Mouse (Mus musculus): ENCODE results near the gene Fbxo31.

Fbxo31 gene

DNA sequence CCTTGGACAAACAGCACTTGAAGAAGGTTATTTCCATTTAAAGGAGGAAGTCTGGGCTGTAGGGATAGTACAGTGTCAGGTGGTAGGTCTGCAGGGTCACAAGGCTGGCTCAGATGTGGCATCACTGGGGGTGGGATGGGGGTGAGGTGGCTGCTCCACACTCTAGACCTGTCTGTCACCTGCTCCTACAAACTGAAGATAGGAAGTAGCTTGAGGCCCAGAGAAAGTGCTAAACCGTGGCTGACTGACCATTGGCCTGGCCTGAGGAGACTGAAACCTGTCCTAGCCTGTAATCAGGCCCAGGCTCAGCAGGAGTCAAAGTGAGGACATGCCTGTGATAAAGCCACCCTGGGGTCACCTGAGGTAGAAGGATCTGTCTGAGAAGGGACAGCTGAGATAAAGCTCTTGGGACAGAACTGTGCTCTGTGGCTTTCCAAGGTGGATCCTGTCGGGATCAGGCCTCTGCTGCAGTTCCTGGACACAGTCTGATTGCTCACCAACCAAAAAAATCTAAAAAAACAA, 10.7 kb upstream of the Fbxo31 start:
- DNase-seq (ENCODE audit: low spot score in 2 of 2), result no peak

- no peak for DNase-seq (ENCODE audit: low spot score in 2 of 2)
These were observed 10.1 kb upstream of the Fbxo31 start for GRCm38 (mm10) chr8:121588750-121589149.

GRCm38 (mm10) chr8:121585159-121585825, 6.7 kb upstream of the Fbxo31 start:
- peak; percentile 99 for DNase-seq (ENCODE audit: low spot score in 2 of 2)

DNA sequence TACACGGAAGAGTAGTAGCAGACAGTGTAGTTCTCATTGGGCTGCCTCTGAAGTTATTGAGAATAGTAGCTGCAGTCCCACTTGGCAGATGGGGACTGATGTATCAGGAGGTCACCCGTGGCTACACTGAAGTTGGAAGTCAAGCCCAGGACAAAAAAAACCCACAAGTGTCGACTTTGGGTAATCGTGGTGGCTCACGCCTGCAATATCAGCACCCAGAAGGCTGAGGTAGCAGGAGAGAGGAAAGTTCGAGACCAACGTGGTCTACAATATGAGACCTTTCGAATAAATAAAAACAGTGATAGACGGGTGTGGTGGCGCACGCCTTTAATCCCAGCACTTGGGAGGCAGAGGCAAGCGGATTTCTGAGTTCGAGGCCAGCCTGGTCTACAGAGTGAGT, 6.1 kb upstream of the Fbxo31 start:
- DNase-seq (ENCODE audit: low spot score in 2 of 2), result no peak

GRCm38 (mm10) chr8:121583653-121584052, 5.0 kb upstream of the Fbxo31 start:
- DNase-seq (ENCODE audit: low spot score in 2 of 2), result no peak

- DNase-seq (ENCODE audit: low spot score in 2 of 2), result no peak
These were observed 1.9 kb upstream of the Fbxo31 start for GRCm38 (mm10) chr8:121580465-121580864.

DNA sequence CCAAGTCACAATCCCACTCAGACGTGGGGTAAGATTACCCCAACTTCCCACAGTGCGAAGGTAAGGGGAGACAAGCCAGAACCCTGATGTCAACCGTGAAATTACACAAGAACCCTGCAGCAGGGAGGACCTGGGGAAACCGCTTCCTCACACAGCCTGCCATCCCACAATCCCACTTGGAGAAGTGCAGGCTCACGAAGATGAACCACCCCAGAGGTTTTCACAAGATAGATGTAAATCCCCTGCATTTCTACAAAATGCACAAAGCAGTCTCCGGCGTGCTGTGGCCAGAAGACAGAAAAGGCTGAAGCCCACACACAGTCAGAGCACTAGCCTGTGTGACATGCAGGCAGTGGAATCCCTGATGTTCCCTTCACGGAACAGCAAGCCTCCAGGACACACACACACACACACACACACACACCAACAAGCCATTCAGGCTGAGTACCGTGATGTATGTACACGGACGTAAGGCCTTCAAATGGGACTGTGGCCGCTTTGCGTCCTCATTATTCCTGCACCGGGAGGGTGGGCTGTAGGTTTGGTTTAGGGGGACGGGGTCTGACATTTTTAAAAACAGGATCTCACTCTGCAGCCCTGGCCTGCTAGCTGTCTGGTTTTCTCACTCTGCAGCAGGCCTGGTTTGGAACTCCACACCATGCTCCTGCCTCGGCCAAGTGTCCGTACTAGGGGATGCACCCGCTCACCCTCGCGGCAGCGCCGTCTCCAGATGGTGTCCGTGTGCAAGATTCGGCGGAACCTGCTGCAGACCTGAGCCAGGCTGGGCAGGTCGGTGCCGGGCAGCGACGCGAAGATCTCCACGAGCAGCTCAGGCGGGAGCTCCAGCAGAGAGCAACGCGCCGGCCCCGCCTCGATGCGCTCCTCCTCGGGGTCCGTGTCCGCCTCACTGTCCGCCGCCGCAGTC, 593 bp downstream of the Fbxo31 start:
- DNase-seq (ENCODE audit: low spot score in 2 of 2), result no peak

- no peak for DNase-seq (ENCODE audit: low spot score in 2 of 2)
These were observed 2.9 kb downstream of the Fbxo31 start for GRCm38 (mm10) chr8:121575661-121576060.

GRCm38 (mm10) chr8:121573275-121573674, 5.3 kb downstream of the Fbxo31 start:
- no peak for DNase-seq (ENCODE audit: low spot score in 2 of 2)

- DNase-seq (ENCODE audit: low spot score in 2 of 2), result no peak
These were observed 6.5 kb downstream of the Fbxo31 start for GRCm38 (mm10) chr8:121572121-121572520.

GRCm38 (mm10) chr8:121570801-121571200, 7.8 kb downstream of the Fbxo31 start:
- DNase-seq (ENCODE audit: low spot score in 2 of 2), result no peak

DNA sequence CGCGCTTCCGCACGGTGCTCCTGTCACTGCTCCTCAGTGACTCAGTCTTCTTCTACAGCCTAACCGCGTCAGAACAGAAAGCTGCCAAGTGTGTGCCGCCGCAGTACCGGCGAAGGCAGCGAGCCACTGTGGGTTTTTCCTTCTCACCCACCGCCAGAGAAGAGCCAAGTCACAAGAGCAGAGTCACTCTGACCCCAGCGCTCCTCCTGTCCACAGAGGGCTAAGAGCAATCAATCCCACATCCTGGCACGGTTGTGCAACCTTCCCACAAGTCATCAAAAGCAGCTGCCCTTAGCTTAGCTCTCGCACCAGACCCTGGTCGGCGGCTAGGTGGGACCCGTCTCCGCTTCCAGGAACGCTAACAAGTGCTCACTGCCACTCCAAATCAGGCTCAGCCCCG, 8.3 kb downstream of the Fbxo31 start:
- no peak for DNase-seq (ENCODE audit: low spot score in 2 of 2)

DNA sequence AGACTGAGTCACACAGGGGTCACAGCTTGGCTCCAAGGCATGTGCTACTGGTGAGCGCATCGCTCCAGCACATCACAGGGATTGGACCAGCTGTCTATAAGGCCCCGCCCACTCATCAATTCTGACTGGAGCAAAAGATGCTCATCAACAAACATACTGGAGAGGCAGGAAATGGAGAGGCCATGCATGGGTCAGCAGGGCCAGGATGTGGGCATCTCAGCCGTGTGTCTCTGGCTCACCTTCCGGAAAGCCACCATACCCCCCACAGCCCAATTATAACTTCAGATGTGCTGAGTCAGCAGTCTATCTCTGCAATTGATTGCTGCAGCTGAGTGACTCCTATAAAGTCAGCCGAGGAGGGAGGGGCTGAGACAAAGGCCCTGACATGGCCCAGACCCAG, 10.3 kb downstream of the Fbxo31 start:
- DNase-seq (ENCODE audit: low spot score in 2 of 2), result no peak

DNA sequence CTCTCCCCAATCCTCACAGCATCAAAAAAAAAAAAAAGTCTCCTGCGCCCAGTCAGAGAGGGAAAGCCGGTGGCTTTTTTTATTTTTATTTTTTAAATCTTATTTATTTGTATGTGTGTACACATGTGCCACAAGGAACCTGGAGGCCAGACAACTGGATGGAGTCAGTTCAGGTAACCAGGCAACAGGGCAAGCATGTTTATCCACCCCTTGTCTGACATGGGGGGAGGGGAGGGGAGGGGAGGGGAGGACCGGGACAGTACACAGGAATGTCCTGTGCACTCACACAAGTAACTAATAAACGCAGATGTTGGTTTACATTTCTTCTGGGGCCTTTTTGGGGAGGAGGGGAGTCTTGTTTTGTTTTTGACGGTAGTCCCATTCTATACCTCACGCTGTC, 14.9 kb downstream of the Fbxo31 start:
- no peak for DNase-seq (ENCODE audit: low spot score in 2 of 2)

- DNase-seq (ENCODE audit: low spot score in 2 of 2), result no peak
These were observed 15.7 kb downstream of the Fbxo31 start for GRCm38 (mm10) chr8:121562941-121563351.

DNA sequence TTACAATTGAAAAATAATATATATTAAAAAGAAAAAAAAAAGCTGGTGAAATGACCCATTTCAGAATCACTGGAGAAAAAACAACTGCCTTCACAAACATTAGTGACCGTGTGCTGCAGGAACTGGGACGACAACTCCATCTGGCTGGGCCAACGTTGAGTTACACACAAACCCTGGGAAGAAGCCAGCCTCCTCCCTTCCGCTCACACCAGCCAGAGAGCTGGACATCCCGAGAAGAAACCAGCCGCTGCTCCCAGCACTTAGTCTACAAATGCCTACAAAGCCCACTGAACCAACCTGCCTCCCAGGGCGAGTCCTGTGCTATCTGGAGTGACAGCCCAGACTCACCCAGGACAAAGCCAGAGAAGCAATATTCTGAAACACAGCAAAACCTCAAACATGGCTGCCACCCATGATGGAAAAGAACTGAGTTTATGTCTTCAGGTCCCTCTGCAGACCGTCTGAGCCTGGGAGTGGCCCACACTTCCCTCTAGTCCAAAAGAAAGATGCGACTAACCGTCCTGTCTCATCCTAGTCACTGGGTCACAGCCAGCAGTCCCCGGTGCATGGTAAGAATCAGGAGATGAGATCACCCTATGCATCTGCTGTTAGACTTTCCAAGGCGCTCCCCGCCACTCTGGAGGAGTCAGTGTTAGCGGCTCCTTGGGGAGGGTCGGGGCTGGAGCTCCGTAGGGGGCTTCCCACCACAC, 16.8 kb downstream of the Fbxo31 start:
- no peak for DNase-seq (ENCODE audit: low spot score in 2 of 2)

- DNase-seq (ENCODE audit: low spot score in 2 of 2), result no peak
These were observed 18.0 kb downstream of the Fbxo31 start for GRCm38 (mm10) chr8:121560432-121561100.

DNA sequence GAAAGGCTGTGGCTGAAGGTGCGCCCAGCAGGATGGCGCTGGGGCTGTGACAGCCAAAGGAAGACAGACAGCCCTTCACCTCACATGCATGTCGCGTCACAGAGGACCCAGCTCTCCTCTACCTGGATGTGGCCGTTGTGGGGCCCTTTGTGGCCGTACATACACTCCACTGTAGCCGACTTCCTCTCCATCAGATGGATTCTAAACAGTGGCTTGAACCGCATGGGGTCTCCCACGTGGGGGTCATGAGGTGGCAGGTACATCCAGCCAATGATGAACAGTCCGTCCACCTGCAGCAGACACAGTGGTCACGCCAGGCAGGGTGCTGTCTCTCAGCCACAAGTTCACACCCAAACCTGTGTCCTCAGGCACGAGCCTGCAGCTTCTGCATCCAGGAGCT, 18.8 kb downstream of the Fbxo31 start:
- DNase-seq (ENCODE audit: low spot score in 2 of 2), result no peak

GRCm38 (mm10) chr8:121558538-121558937, 20.1 kb downstream of the Fbxo31 start:
- no peak for DNase-seq (ENCODE audit: low spot score in 2 of 2)

DNA sequence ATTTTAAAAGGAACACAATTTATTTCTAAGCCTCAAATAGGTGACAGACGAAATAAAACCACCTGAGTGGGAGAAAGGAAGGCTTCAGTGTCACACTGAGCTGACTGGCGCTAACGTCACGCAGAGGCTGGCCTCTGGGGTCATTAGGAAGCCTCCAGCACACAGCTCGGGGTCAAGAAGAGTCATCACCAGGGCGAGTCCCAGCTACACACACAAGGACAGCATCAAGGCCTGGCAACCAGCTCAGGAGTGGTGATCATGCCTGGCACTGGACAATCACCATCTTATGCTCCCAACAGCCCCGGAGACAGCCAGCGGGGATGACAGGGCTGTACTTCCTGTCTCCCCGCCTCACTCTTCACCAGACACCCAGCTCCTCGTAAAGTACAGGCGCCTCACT, 20.9 kb downstream of the Fbxo31 start:
- DNase-seq (ENCODE audit: low spot score in 2 of 2), result no peak

GRCm38 (mm10) chr8:121553831-121554475, 24.7 kb downstream of the Fbxo31 start:
- DNase-seq (ENCODE audit: low spot score in 2 of 2), result no peak
